Mouse (Mus musculus): Measurements from ENCODE around the gene Mpv17l2. TPM values are rescaled to one million over a fixed set of nuclear protein-coding genes. Genes with fewer than 3 reads are reported as not detected.

Mpv17l2 gene
- total and polyA plus RNA-seq, 3 experiments, result 13.5 to 89.1 (median 63.1) TPM

DNA sequence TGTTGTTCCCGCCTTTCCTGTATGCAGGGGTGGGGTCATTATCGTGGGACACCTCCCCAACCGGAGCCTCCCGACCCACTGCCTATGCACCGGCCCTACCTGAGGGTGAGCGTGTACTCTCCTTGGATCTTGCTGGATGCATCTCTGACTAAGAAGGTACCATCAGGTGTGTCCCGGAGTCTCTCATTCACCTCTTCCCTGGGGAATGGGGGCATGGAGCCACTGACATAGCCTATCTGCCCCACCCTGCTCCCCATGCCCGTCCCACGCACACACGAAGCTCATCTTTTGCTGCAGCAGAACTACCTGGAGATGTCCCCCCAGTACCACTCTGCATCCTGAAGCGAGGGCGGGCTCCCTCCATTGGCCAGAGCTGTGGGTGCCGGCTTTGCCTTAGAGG, 10.0 kb upstream of the Mpv17l2 start:
- H3K4me1 ChIP-seq (ENCODE audit: insufficient read depth, low read depth, low read length), result peaks cover 94% of the 10 kb centered on the region
- no peaks in the 10 kb centered on the region; the same call in 1 of the 2 replicates for H3K27me3 ChIP-seq (ENCODE audit: insufficient read depth, low read length)
- H3K9me3 ChIP-seq (replicated peaks), result no peaks in the 10 kb centered on the region
- H3K36me3 ChIP-seq (replicated peaks), result peaks cover 89% of the 10 kb centered on the region
- no peak overlapping the region for H3K4me3 ChIP-seq (ENCODE audit: low read depth, low read length)
- ATAC-seq (ENCODE audit: extremely low read depth, insufficient number of reproducible peaks, low FRiP score, poor library complexity, severe bottlenecking) (no peak), DNase-seq (ENCODE audit: low spot score) (no peak)
- TF ChIP-seq GATA1 (IDR thresholded peaks at IDR 0.05; ENCODE audit: borderline replicate concordance, low read length), result no peak
- TF ChIP-seq CTCF (IDR thresholded peaks at IDR 0.05; ENCODE audit: low read depth, low read length), result no peak
- TF ChIP-seq POLR2AphosphoS5 (IDR thresholded peaks at IDR 0.05; ENCODE audit: insufficient replicate concordance, low read depth, low read length), result no peak
- no peak for TF ChIP-seq TAL1 (conservative IDR thresholded peaks at IDR 0.05; ENCODE audit: low read depth, low read length)
- TF ChIP-seq GATA2 (IDR thresholded peaks at IDR 0.05; ENCODE audit: borderline replicate concordance, low read depth, low read length), result no peak

DNA sequence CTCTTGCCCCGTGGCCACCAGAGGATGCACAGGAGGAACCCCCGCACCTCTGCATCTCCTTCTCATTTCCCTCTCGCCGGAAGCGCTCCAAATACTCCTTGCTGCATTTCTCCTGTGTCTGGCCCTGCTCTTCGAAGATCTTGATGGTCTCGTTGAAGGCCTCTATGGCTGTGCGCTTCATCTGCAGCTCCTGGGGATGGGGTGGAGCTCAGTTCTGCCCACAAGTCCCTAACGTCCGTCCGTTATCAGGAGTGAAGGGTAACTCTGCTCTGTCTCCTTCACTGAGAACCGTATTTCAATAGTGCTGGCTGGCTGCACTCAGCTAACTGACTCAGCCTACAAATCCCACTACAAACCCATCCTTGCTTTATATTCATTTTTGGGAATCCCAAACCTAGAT, 9.1 kb upstream of the Mpv17l2 start:
- ATAC-seq (ENCODE audit: extremely low read depth, insufficient number of reproducible peaks, low FRiP score, poor library complexity, severe bottlenecking), result no peak
- Histone ChIP-seq H3K36me3 (replicated peaks) (peaks cover 82% of the 10 kb centered on the region), H3K4me3 (ENCODE audit: low read depth, low read length) (no peak overlapping the region), H3K9me3 (replicated peaks) (no peaks in the 10 kb centered on the region), H3K4me1 (ENCODE audit: insufficient read depth, low read depth, low read length) (peaks cover 94% of the 10 kb centered on the region), H3K27me3 (ENCODE audit: insufficient read depth, low read length) (no peaks in the 10 kb centered on the region; the same call in 1 of the 2 replicates)
- no peak for DNase-seq (ENCODE audit: low spot score)
- TF ChIP-seq GATA1 (IDR thresholded peaks at IDR 0.05; ENCODE audit: borderline replicate concordance, low read length) (no peak), CTCF (IDR thresholded peaks at IDR 0.05; ENCODE audit: low read depth, low read length) (no peak), GATA2 (IDR thresholded peaks at IDR 0.05; ENCODE audit: borderline replicate concordance, low read depth, low read length) (no peak), TAL1 (conservative IDR thresholded peaks at IDR 0.05; ENCODE audit: low read depth, low read length) (no peak), POLR2AphosphoS5 (IDR thresholded peaks at IDR 0.05; ENCODE audit: insufficient replicate concordance, low read depth, low read length) (no peak)

DNA sequence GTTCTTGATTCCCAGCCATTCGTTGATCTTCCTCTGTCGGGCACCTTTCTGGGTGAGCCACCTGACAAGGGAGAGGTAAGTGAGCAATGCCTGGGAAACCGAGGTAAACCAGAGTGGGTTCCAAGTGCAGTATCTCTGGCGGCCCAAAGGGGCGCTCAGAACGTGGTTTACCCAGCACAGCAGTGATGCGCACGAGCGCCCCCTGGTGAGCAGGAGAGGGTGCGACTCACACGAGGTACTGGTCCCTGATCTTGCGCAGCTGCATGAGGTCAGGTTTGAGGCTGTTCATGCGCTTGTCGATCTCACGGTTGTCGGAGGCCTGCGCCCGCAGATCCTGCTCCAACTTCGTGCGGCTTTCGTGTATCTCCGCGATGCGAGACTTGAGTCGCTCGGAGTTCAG, 8.6 kb upstream of the Mpv17l2 start:
- Histone ChIP-seq H3K36me3 (replicated peaks) (peaks cover 82% of the 10 kb centered on the region), H3K4me1 (ENCODE audit: insufficient read depth, low read depth, low read length) (peaks cover 94% of the 10 kb centered on the region), H3K9me3 (replicated peaks) (no peaks in the 10 kb centered on the region), H3K4me3 (ENCODE audit: low read depth, low read length) (no peak overlapping the region), H3K27me3 (ENCODE audit: insufficient read depth, low read length) (no peaks in the 10 kb centered on the region; the same call in 1 of the 2 replicates)
- ATAC-seq (ENCODE audit: extremely low read depth, insufficient number of reproducible peaks, low FRiP score, poor library complexity, severe bottlenecking) (peak; percentile 72), DNase-seq (ENCODE audit: low spot score) (peak; percentile 77)
- TF ChIP-seq GATA1 (IDR thresholded peaks at IDR 0.05; ENCODE audit: borderline replicate concordance, low read length), result no peak
- TF ChIP-seq POLR2AphosphoS5 (IDR thresholded peaks at IDR 0.05; ENCODE audit: insufficient replicate concordance, low read depth, low read length), result no peak
- no peak for TF ChIP-seq GATA2 (IDR thresholded peaks at IDR 0.05; ENCODE audit: borderline replicate concordance, low read depth, low read length)
- peak; percentile 100 for TF ChIP-seq CTCF (IDR thresholded peaks at IDR 0.05; ENCODE audit: low read depth, low read length)

DNA sequence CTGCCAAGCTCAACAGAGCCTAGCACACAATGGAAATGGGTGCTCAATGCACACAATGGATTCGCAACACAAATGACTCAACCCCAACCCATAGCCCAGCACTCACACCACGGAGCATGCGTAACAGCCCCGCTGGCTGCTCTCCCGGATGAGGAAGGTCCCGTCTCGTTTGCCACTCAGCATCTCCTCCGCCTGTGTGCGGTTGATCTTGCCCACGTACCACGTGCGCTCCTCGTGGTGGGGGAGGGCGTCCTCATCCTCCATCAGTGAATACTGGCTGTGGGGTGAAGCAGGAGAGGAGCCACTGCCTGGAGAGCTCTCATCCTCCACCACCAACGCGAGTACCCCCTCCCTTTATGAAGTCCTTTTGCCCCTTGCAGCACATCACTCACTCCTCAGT, 8.2 kb upstream of the Mpv17l2 start:
- no peak for ATAC-seq (ENCODE audit: extremely low read depth, insufficient number of reproducible peaks, low FRiP score, poor library complexity, severe bottlenecking)
- H3K36me3 ChIP-seq (replicated peaks), result peaks cover 82% of the 10 kb centered on the region
- no peaks in the 10 kb centered on the region for H3K9me3 ChIP-seq (replicated peaks)
- no peak for TF ChIP-seq CTCF (IDR thresholded peaks at IDR 0.05; ENCODE audit: low read depth, low read length)
- TF ChIP-seq GATA1 (IDR thresholded peaks at IDR 0.05; ENCODE audit: borderline replicate concordance, low read length), result no peak
- TF ChIP-seq POLR2AphosphoS5 (IDR thresholded peaks at IDR 0.05; ENCODE audit: insufficient replicate concordance, low read depth, low read length), result no peak
- no peak for TF ChIP-seq TAL1 (conservative IDR thresholded peaks at IDR 0.05; ENCODE audit: low read depth, low read length)
- TF ChIP-seq GATA2 (IDR thresholded peaks at IDR 0.05; ENCODE audit: borderline replicate concordance, low read depth, low read length), result no peak
- no peak for DNase-seq (ENCODE audit: low spot score)
- no peaks in the 10 kb centered on the region; the same call in 1 of the 2 replicates for H3K27me3 ChIP-seq (ENCODE audit: insufficient read depth, low read length)
- H3K4me3 ChIP-seq (ENCODE audit: low read depth, low read length), result peak overlapping the region; percentile 44; the same call in 1 of the 2 replicates
- H3K4me1 ChIP-seq (ENCODE audit: insufficient read depth, low read depth, low read length), result peaks cover 94% of the 10 kb centered on the region

DNA sequence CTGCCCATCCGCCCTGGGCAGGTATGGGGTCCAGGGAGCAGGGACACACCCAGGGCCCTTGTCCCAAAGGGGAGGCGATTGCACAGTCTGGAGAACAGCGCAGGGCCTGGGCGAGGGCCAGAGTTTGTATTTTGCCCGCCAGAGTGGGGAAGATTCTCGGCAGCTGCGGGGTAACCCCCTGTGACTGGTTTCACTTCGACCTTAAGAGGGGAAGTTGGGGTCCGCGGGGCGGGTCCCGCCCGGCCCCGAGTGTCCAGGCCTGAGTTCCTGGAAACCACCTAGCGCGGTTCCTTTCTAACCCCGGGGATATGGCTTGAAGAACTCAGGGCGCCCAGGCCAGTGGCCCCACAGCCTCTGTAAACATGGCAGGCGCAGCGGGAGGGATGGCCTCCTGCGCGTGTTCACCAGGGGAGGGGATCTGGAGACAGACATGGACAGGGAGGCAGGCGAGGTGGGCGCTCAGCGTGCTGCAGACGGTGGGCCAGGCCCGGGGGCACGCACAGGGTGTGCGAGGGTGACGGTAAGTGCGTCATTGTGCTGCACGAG, 7.6 kb upstream of the Mpv17l2 start:
- peaks cover 82% of the 10 kb centered on the region for H3K36me3 ChIP-seq (replicated peaks)
- peaks cover 94% of the 10 kb centered on the region for H3K4me1 ChIP-seq (ENCODE audit: insufficient read depth, low read depth, low read length)
- H3K9me3 ChIP-seq (replicated peaks), result no peaks in the 10 kb centered on the region
- H3K27me3 ChIP-seq (ENCODE audit: insufficient read depth, low read length), result no peaks in the 10 kb centered on the region; the same call in 1 of the 2 replicates
- no peak for DNase-seq (ENCODE audit: low spot score)
- peak overlapping the region; percentile 44; the same call in 1 of the 2 replicates for H3K4me3 ChIP-seq (ENCODE audit: low read depth, low read length)
- TF ChIP-seq GATA1 (IDR thresholded peaks at IDR 0.05; ENCODE audit: borderline replicate concordance, low read length), result no peak
- no peak for ATAC-seq (ENCODE audit: extremely low read depth, insufficient number of reproducible peaks, low FRiP score, poor library complexity, severe bottlenecking)

DNA sequence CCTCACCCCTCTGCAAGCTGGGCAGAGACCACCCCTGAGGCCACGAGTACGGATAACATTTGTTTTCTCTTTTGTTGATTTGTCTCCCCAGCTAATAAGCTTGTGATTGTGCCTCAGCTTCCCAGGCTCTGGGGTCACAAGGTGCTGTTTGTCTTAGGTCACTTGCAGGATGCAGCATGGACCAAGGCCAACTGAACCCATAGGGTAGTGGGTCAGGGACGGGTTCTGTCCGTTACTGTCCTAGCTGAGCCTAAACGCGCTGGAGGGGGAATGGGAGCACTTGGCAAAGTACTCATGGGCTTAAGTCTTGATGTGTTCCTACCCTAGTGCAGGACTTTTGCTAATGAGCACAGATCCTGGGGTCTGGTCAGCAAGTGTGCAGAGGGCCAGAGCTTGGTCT, 6.8 kb upstream of the Mpv17l2 start:
- Histone ChIP-seq H3K36me3 (replicated peaks) (peaks cover 82% of the 10 kb centered on the region), H3K4me1 (ENCODE audit: insufficient read depth, low read depth, low read length) (peaks cover 94% of the 10 kb centered on the region), H3K9me3 (replicated peaks) (no peaks in the 10 kb centered on the region), H3K27me3 (ENCODE audit: insufficient read depth, low read length) (no peaks in the 10 kb centered on the region; the same call in 1 of the 2 replicates), H3K4me3 (ENCODE audit: low read depth, low read length) (no peak overlapping the region)
- DNase-seq (ENCODE audit: low spot score), result no peak
- ATAC-seq (ENCODE audit: extremely low read depth, insufficient number of reproducible peaks, low FRiP score, poor library complexity, severe bottlenecking), result no peak
- TF ChIP-seq GATA1 (IDR thresholded peaks at IDR 0.05; ENCODE audit: borderline replicate concordance, low read length) (no peak), TAL1 (conservative IDR thresholded peaks at IDR 0.05; ENCODE audit: low read depth, low read length) (no peak), GATA2 (IDR thresholded peaks at IDR 0.05; ENCODE audit: borderline replicate concordance, low read depth, low read length) (no peak), CTCF (IDR thresholded peaks at IDR 0.05; ENCODE audit: low read depth, low read length) (no peak), POLR2AphosphoS5 (IDR thresholded peaks at IDR 0.05; ENCODE audit: insufficient replicate concordance, low read depth, low read length) (no peak)

Data from G1E (cell line).